Mouse (Mus musculus): ENCODE measurements around the gene 4930556J24Rik.
A peak's percentile ranks its signal among the peaks of the same experiment; 100 is the strongest.
"Not testable (repeated sequence)": the region's sequence is repeated elsewhere in the genome, so short reads cannot be mapped to it uniquely, and the experiment has no call there.

Gene 4930556J24Rik

DNA sequence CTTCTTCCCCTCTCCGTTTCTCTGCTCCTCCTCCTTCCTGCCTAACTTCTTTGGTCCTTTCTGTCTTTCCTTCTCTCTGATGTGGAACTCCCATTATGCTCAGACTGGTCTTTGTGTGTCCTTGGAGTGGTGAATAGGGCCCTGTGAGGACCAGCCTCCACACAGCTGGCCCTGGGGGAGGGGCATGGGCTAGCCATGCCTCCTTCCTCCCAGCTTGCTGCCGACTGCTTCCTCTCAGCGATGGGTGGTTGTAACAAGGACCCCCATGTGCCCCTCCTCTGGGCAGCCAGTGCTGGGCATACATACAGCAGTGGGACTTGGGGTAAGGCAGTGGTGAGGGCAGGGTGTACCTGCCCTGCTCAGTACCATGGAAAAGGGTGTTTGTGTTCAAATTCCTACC lies 2.3 kb downstream of the 4930556J24Rik start:
- DNase-seq (ENCODE audit: extremely low spot score, low spot score), result no peak

DNA sequence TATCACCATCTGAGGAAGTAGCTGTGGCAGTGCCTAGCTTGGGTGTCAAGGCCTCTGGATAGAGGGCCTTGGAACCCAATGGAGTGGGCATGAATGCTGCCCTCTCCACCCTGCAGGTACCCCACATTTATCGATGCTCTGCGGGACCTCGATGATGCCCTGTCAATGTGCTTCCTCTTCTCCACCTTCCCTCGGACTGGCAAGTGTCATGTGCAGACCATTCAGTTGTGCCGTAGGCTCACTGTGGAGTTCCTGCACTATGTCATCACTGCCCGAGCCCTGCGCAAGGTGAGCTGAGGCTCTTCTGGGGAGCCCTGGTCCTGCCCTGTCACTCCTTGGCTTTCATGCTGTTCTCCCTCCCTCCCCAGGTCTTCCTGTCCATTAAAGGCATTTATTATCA lies 3.5 kb downstream of the 4930556J24Rik start:
- no peak for DNase-seq (ENCODE audit: extremely low spot score, low spot score)

DNA sequence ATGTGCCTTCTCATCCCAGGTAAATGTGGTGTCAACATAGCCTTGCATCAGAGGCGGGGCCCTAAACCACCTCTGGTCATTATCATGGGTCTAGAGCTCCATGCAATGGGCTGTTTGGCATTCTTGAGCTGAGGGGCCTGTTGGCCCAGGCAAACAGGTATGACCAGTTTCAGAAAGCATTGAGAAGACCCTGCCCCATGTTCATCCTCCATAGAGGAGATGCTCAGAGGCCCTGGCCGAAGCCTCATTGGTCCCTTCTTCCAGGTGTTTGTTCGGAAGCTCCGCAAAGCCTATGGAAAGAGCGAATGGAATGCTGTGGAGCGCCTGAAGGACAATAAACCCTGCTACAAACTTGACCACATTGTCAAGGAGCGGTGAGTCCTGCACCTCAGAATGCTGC lies 6.2 kb downstream of the 4930556J24Rik start:
- DNase-seq (ENCODE audit: extremely low spot score, low spot score), result no peak

DNA sequence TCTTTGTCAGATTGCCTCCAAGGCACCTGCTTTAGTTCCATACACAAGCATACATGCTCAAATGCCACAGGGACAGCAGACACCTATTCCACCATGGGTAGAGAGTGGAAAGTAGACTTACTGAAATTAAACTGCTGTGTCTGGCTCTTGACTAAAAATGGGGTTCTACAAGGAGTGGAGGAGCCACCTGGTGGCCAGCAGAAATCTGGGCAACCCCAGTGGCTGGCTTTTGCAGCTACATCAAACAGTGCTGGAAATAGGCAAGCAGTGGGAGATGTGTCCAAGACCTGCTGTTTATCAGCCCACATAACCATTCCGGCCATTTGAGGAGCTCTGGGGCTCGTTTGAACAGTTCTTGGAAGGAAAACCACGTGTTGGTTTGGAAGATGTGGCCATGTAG lies 6.7 kb downstream of the 4930556J24Rik start:
- DNase-seq (ENCODE audit: extremely low spot score, low spot score), result no peak

DNA sequence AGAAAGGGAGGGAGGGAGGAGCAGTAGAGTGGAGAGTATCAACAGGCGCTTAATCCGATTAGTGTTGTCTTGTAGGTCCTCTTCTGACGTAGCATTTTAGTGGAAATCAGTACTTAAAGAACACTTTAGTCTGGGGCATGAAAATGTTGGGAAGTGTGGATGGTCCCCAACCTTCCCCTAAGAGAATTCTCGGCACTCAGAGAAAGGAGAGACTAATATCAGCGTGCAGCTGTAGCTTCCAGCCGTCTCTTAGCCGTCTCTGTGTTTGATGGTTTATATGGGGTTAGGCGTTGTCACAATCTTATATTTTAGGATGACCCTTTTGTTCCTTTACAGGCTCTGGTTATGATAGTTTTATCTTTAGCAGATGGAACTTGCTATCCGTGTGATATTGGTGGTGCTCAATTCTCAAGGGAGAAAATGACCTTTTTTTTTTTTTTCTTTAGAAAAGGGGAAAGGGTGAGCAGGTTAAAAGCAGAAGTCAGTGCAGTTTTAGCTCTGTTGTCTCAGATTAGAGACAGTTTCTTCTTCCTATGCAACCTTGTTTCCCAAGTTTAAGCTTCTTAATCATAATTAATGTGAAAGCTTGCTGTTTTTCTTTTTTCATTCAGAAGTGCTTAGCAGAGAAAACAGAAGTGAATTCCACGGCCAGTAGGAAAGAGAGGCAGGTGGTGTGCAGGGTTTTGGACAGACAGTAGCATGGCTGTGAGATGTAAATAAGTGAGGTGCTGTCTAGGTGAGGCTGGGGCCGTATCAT lies 12.0 kb downstream of the 4930556J24Rik start:
- no peak for DNase-seq (ENCODE audit: extremely low spot score, low spot score)

DNA sequence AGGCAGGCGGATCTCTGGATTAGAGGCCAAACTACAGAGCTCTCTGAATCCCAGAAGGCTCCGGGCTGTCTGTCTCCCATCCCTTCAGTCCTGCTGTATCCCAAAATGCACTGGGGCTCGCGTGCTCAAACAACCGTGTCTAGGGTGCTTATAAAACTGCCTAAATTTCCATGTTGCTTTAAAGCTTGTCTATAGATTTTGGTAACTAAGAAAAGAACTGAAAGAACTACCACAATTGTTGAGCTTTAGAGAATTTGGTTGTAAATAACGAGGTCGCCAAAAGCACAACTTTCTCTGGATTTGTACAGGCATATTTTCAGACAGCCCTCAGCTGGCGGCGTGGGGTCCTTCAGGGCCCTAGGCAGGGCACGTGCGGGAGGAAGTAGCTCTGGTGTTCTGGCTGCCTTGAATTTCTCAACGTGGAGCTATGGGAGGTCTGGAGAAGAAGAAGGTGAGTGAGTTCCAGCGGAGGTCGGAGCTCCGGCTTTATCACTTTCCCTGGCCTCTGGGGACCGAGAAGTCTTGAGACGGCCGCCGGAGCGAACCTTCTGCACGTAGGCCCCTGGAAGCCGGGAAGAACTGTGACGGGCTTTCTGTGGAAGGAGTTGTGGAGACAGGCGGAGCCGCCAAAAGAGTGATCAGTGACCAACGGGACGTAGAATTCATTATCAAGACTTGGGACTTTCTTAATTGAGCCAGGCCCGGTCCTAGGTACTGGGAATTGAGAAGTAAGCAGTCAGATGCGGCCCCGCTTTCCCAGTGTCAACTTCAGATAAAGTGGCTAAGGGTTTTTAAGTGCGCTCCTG lies 12.8 kb downstream of the 4930556J24Rik start, which contains the start of gene Pes1:
Gene Pes1 (plus strand): TSS at position 366 of the 806 bp plus-strand sequence.
- DNase-seq (ENCODE audit: extremely low spot score, low spot score), result peak; percentile 86

DNA sequence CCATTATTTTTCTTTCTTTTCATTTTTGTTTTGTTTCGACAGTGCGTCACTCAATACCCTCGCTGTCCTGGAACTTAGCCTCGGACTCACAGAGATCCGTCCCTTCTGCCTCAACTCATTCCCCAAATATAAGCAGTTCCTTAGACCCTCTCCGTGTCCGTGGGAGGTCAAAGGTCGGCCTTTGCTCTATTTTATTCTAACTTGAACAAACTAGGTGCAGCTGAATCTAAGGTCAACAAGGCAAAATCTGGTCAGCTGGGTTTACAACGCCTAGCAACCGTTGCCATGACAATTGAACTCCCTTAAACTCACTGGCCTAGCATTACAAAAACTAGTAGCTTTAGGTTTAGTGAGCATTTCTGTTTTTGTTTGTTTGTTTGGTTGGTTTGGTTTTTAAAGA lies 13.4 kb downstream of the 4930556J24Rik start:
- DNase-seq (ENCODE audit: extremely low spot score, low spot score), result no peak

DNA sequence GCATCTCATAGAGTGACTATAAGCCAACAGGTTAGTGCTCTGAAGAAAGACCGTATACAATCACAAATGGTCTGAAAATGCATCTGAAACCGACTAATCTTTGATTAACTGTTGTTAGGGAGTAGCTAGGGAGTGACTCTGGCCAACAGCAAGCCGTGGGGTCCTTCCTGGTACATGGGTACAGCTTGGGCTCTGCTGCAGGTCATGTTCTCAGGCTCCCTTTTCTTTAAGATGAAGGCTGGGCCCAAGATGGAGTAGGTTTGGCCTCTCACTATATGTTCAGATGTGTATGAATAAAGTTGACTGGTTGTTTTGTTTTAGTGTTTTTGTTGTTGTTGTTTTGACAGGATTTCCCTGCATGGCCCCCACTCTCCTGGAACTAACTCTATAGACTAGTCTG lies 14.8 kb downstream of the 4930556J24Rik start:
- DNase-seq (ENCODE audit: extremely low spot score, low spot score), result no peak

DNA sequence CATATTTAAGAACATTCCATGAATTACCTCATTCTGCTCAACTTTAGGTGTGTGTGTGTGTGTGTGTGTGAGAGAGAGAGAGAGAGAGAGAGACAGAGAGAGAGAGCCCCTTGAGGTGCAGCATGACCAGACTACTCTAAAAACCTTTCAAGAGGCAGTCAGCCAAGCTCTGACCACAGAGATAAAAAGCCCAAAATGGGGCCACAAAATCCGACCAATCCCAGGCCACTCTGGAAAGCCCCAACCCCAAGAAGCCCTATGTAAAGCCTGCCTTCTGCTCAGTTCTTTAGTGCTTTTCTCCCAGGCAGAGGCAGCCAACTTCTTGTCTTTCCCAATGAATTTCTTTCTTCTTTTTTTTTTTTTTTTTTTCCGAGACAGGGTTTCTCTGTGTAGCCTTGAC lies 15.7 kb downstream of the 4930556J24Rik start:
- DNase-seq (ENCODE audit: extremely low spot score, low spot score), result no peak

DNA sequence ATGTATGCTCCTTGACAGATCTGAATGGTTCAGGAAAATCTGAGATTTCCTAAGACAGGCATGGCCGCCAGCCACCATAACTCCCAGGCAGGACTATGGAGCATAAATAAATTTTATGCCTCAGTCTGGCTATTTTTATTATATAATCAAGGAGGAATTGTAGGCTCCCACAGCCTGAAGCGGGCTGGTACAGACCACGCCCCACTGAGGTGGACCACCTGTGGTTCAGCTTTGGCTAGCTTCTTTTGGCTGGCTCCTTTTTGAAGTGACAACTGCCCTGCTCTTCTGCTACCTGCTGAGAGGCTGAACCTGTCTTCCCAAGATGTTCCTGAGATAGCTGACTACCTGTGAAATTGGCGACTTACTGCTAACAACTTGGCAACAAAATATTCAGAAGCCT lies 21.2 kb downstream of the 4930556J24Rik start:
- DNase-seq (ENCODE audit: extremely low spot score, low spot score), result not testable (repeated sequence)

DNA sequence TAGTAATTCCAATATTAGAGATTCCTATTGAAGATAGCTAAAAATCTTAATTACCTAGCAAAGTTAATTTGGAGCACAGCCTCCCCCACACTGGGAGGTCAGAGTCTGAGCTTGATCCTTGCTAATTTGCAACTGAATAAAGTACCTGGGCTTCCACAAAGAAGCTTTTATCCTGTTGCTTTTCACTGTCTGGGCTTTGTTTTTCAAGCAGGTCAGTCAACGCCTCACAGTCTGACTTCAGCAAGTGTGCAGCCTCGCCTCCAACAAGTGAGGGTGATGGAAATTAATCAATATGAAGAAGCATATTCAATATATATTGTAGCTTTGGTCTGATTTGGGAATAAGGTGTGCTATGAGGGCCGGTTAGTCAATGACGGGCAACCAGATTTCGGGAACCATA lies 21.7 kb downstream of the 4930556J24Rik start:
- DNase-seq (ENCODE audit: extremely low spot score, low spot score), result not testable (repeated sequence)

DNA sequence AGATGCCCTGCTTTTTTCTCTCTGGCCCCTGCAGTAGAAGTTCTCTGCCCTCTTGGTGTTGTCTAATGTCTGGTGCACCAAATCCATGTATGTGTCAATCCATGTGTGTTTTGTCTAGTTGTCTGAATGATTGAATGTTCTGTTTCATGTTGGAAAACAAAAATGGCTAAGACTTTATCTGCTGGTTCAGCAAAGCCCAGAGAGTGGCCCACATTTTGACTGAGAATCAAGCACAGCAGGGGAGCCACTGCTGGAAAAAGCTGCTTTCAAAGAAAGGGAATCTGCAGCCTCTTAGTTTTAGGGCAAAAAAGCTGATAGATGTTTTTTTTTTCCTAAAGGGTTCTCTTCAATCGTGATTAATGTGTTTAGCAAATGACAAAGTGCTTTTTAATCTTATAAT lies 30.2 kb downstream of the 4930556J24Rik start:
- no peak for DNase-seq (ENCODE audit: extremely low spot score, low spot score)

DNA sequence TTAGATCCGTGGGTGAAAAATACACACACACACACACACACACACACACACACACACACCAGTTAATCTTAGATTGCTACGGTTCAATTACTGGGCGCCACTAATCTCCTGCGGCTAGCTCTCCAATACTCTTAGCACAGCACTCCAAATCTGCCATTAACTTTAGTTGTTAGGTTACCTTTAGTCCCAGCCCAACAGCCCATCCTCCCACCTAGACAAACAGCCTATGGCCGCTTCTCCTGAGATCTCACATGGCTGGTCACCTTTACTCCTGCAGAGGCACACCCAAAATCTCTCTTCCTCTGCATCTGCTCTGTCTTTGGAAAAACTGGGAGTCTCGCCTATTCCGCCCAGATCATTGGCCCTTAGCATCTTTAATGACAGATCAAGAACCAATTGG lies 35.2 kb downstream of the 4930556J24Rik start:
- DNase-seq (ENCODE audit: extremely low spot score, low spot score), result no peak

DNA sequence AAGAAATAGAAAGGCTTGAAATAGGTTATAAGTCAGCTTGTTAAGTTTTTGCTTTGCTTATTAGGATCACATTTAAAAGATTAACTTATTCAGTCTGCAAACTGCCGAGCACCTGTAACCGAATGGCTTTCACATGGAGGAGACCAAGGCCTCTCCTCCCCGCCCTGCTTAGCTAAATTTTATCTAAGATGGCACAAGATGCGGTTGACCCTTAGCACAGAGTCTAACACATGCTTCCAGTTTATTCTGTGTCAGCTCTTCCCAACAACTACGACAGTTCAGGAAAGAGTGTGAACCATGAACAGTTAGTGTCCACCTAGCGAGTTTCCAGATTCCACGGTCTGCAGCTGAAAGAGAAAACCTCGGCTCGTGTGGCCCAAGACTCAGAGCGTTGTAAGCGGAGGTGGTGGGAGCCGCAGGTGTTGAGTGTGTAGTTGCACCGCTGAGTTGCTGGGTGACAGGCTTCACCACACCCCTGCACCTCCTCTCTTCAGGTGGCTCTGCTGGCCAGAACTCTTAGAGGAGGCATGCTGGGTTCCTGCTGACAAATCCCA lies 39.2 kb downstream of the 4930556J24Rik start:
- DNase-seq (ENCODE audit: extremely low spot score, low spot score), result no peak

DNA sequence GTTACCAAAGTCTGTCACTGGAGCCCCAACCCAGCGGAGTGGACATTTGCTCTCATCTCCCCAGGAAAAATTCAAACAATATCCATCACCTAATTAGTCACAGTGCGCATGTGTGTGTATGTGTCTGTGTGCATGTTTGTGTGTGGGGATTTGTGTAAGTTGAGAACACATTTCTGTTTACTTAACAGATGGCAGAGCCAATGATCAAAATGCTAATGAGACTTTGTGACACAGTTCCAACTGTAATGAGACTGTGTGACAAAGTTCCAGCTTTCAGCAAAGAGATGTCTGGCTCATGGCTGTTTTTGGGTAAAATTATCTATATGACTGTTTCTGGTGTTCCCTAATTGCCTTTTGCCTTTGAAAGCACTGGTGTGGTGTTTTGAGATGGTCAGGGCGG lies 40.3 kb downstream of the 4930556J24Rik start:
- DNase-seq (ENCODE audit: extremely low spot score, low spot score), result no peak

DNA sequence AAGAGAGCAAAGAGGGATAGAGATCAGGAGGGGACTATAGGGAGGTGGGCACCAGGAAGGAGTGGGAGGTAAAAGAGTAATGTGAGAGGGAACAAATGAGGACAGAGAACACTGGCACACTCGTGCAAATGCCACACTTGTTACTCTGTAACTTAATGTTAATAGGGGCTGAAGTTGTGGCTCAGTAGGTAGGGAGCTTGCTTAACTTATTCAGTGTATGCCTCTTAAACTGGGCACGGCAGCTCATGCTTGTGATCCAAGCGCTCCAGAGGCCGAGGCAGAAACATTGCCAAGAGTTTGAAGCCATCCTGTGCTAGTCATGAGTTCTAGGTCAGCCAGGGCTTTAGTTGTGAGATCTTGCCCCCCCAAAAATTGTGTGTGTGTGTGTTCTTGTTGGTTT lies 41.4 kb downstream of the 4930556J24Rik start:
- DNase-seq (ENCODE audit: extremely low spot score, low spot score), result no peak

DNA sequence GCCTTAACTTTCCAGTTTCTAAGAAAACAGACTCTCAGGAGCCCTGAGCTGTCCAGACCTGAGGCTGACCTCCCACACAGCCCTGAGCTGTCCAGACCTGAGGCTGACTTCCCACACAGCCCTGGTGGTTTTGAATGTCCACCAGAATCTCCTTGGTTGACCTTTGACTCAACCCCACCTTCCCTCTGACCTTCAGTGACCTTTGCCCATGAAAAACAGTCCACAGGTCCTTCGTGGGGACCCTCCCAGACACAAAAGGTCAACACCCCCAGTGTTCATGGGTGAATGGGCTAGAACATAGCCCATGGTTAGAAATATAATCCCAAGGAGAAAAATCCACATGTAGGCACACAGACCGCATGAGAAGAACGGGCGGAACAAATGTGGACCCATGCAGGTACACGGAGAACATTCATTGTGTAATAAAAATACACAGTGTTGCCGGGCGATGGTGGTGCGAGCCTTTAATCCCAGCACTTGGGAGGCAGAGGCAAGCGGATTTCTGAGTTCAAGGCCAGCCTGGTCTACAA lies 42.8 kb downstream of the 4930556J24Rik start:
- DNase-seq (ENCODE audit: extremely low spot score, low spot score), result no peak

DNA sequence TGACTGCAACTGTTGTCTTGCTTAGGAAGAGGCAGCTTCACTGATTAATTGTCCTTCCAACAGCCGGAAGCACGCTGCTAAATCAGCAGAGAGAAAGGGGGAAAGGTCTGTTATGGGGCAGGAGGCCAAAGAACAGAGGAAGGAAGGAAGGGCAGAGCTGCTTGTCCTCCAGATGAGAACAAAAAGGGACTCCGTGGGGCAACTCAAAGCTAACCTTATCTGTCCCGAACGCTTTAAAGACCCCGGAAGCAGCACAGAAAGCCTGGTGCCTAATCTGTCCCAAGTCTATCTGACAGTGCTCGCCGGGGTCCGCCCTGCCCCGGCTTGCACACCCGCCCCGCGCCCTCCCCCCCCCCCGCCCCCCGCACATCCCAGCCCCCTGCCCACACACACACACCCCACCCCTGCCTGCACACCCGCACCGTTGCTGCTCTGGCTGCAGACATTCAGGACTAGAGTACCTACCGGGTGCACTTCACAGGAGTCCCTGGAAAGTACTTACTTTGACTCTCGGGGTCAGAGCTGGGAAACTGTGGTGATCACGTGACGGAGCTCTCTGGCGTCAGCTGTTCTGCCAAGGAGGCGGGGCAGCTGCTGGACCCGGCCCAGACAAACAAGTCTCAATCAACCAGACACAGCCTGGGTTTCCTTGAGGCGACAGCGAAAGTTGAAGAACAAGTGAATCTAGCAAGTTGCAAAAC lies 44.9 kb downstream of the 4930556J24Rik start, which contains the start of gene Tcn2:
Gene Tcn2 (minus strand): TSS at position 649 of the 701 bp plus-strand sequence.
- DNase-seq (ENCODE audit: extremely low spot score, low spot score), result peak; percentile 79

DNA sequence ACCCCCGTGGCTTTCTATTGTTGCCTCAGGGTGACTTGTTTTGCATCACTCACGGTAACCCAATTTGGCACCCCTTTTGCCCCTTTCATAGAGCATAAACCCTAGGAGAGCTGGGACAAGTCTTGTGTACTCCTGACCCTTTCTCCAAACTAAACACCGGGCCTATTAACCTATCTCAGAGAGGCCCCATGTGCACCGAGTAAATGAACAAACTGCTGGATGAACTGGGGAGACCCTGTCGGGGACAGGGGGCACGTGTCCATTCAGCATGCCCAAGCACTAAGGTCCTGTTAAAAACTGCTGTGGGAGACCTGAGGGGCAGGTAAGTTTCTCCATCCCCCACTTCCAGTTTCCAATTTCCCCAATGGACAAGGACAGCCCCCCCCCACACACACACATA lies 45.6 kb downstream of the 4930556J24Rik start:
- no peak for DNase-seq (ENCODE audit: extremely low spot score, low spot score)

DNA sequence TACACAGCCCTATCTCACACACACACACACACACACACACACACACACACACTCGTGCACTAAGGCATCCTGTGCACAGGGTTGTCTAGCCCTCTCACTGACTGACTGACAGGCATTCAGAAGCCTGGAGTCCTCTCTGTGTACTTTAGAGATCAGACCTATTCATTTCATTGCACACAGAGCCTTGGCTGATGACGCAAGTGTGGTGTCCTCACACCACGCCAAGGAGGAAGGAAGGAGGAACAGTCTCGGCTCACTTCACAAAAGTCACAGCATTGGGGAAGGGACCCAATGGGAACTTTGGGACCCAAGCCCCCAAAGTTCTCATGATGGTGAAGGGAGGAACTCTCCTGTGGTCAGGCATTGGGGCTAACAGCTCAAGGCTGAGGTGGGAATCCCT lies 46.6 kb downstream of the 4930556J24Rik start:
- DNase-seq (ENCODE audit: extremely low spot score, low spot score), result no peak

DNA sequence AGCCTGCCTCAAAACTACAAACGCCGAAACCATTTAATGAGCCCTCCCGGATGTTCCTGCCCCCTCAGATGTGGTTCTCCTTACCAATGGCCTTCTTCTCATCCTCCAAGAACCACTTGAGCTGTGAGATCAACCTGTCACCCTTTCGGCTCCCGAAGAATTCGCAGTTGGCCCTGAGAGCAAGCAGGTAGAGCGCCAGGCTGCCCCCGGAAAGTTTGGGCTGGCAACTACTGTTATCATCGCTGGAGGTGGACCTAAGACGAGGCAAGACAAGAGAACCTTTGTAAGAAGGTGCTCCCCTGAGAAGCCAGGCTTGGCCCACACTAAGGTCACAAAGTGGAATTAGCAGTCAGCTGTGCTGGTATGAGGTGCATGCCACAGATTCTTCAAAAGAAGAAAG lies 50.7 kb downstream of the 4930556J24Rik start:
- DNase-seq (ENCODE audit: extremely low spot score, low spot score), result no peak

Measured in neural tube, embryonic 10.5 days (tissue).